Mouse (Mus musculus) erythroblast, embryonic 14.5 days (primary cell): Measurements from ENCODE around the gene Adgrl3. TPM values are rescaled to one million over a fixed set of nuclear protein-coding genes. Genes with fewer than 3 reads are reported as not detected.

Experiments used
- H3K27me3 ChIP-seq: 2 replicates; pipeline ENCODE4 v1.6.1; 2012; ENCODE audit warnings: inconsistent platforms; ENCODE audit not compliant: control insufficient read depth
- H3K36me3 ChIP-seq: 2 replicates; pipeline ENCODE4 v1.6.1; 2012; ENCODE audit warnings: mild to moderate bottlenecking, inconsistent platforms; ENCODE audit not compliant: control insufficient read depth
- H3K4me1 ChIP-seq: 2 replicates; pipeline ENCODE4 v1.6.1; 2012; ENCODE audit warnings: inconsistent platforms; ENCODE audit not compliant: control insufficient read depth
- H3K4me3 ChIP-seq: replicated peaks from 2 replicates; pipeline ENCODE3; 2012; ENCODE audit warnings: moderate library complexity, mild to moderate bottlenecking, inconsistent platforms
- H3K9me3 ChIP-seq: 2 replicates; pipeline ENCODE4 v1.6.1; 2012; ENCODE audit warnings: low read length, inconsistent platforms, mixed read lengths; ENCODE audit not compliant: control insufficient read depth
- GATA1 ChIP-seq: IDR thresholded peaks from 2 replicates; pipeline ENCODE4 v1.6.1; 2012; ENCODE audit warnings: low read length, inconsistent platforms, mixed read lengths
- TAL1 ChIP-seq: IDR thresholded peaks from 3 replicates; pipeline ENCODE4 v1.6.1; 2012; ENCODE audit warnings: low read length, inconsistent platforms, mixed read lengths
- polyA plus RNA-seq: library from polyadenylated mRNA; stranded (reverse); fragments of >175 nt; gene quantifications from 2 replicates; pipeline ENCODE4 v1.2.3, GENCODE M21; 2012

Gene Adgrl3
- polyA plus RNA-seq, 1 experiment: not detected

GRCm38 (mm10) chr5:81475406-81475805 lies 455.5 kb downstream of the Adgrl3 start:
- no peak for TF ChIP-seq GATA1
- no peak for TF ChIP-seq TAL1

GRCm38 (mm10) chr5:81475971-81476606 lies 456.2 kb downstream of the Adgrl3 start:
- Histone ChIP-seq H3K4me3 (no peak overlapping the region), H3K27me3 (no peaks in the 10 kb centered on the region), H3K4me1 (no peaks in the 10 kb centered on the region), H3K36me3 (no peaks in the 10 kb centered on the region), H3K9me3 (no peaks in the 10 kb centered on the region)
- TF ChIP-seq GATA1 (no peak), TAL1 (no peak)

More at GRCm38 (mm10) chr5:81475406-81475805, 455.5 kb downstream of the Adgrl3 start:
- Histone ChIP-seq H3K9me3 (no peaks in the 10 kb centered on the region), H3K4me1 (no peaks in the 10 kb centered on the region), H3K27me3 (no peaks in the 10 kb centered on the region), H3K4me3 (no peak overlapping the region), H3K36me3 (no peaks in the 10 kb centered on the region)

- no peaks in the 10 kb centered on the region for H3K9me3 ChIP-seq
- no peaks in the 10 kb centered on the region for H3K36me3 ChIP-seq
- H3K27me3 ChIP-seq: no peaks in the 10 kb centered on the region
- no peaks in the 10 kb centered on the region for H3K4me1 ChIP-seq
- no peak overlapping the region for H3K4me3 ChIP-seq
- TF ChIP-seq TAL1: no peak
- TF ChIP-seq GATA1: no peak
Observed at GRCm38 (mm10) chr5:81480911-81481310, 461.0 kb downstream of the Adgrl3 start.

- no peak overlapping the region for H3K4me3 ChIP-seq
- no peaks in the 10 kb centered on the region for H3K4me1 ChIP-seq
- H3K9me3 ChIP-seq: no peaks in the 10 kb centered on the region
- H3K36me3 ChIP-seq: no peaks in the 10 kb centered on the region
- TF ChIP-seq TAL1 (no peak), GATA1 (no peak)
- no peaks in the 10 kb centered on the region for H3K27me3 ChIP-seq
Observed at GRCm38 (mm10) chr5:81483890-81484289, 464.0 kb downstream of the Adgrl3 start.

GRCm38 (mm10) chr5:81501076-81501475 lies 481.1 kb downstream of the Adgrl3 start:
- Histone ChIP-seq H3K36me3 (no peaks in the 10 kb centered on the region), H3K4me3 (no peak overlapping the region), H3K9me3 (peaks cover 2% of the 10 kb centered on the region; the same call in 1 of the 2 replicates), H3K4me1 (no peaks in the 10 kb centered on the region), H3K27me3 (no peaks in the 10 kb centered on the region)
- TF ChIP-seq TAL1 (no peak), GATA1 (no peak)

GRCm38 (mm10) chr5:81518720-81519496 lies 499.0 kb downstream of the Adgrl3 start:
- no peaks in the 10 kb centered on the region for H3K4me1 ChIP-seq
- no peak for TF ChIP-seq GATA1
- no peak for TF ChIP-seq TAL1
- no peaks in the 10 kb centered on the region for H3K27me3 ChIP-seq
- no peaks in the 10 kb centered on the region for H3K9me3 ChIP-seq
- H3K36me3 ChIP-seq: no peaks in the 10 kb centered on the region
- H3K4me3 ChIP-seq: no peak overlapping the region

GRCm38 (mm10) chr5:81519497-81520382 lies 499.8 kb downstream of the Adgrl3 start:
- no peaks in the 10 kb centered on the region for H3K4me1 ChIP-seq
- no peak for TF ChIP-seq GATA1
- peaks cover 6% of the 10 kb centered on the region for H3K9me3 ChIP-seq
- no peaks in the 10 kb centered on the region for H3K27me3 ChIP-seq
- H3K4me3 ChIP-seq: no peak overlapping the region
- no peaks in the 10 kb centered on the region for H3K36me3 ChIP-seq

GRCm38 (mm10) chr5:81522760-81523159 lies 502.8 kb downstream of the Adgrl3 start:
- TF ChIP-seq TAL1: no peak
- Histone ChIP-seq H3K4me3 (no peak overlapping the region), H3K27me3 (no peaks in the 10 kb centered on the region), H3K9me3 (peaks cover 8% of the 10 kb centered on the region), H3K4me1 (no peaks in the 10 kb centered on the region), H3K36me3 (no peaks in the 10 kb centered on the region)

- H3K4me1 ChIP-seq: no peaks in the 10 kb centered on the region
- no peaks in the 10 kb centered on the region for H3K27me3 ChIP-seq
- H3K9me3 ChIP-seq: peaks cover 8% of the 10 kb centered on the region
- no peak overlapping the region for H3K4me3 ChIP-seq
- TF ChIP-seq TAL1 (no peak), GATA1 (no peak)
- H3K36me3 ChIP-seq: no peaks in the 10 kb centered on the region
Observed at GRCm38 (mm10) chr5:81524532-81524961, 504.6 kb downstream of the Adgrl3 start.
